Comparison of ENCODE assay signal across 21 mouse cellular contexts in genomic region chr5:101899981-101900380, GRCm38 (mm10).
DNase-seq lines count a peak whose midpoint lies in the region; ATAC-seq lines count a peak whose summit lies in the region.
"Had no signal": no experiment of that assay in that cellular context is flagged by ENCODE, and none has a peak within 500 bp of the region (broad histone marks: within the 10 kb centered on the region; RNA-seq: fewer than 3 reads in every experiment).

No protein-coding gene starts in this region.

- no peaks in the 10 kb centered on the region; the same call in 1 of the 2 replicates for H3K36me3 ChIP-seq in forebrain, embryonic 11.5 days (ENCODE audit: control insufficient read depth, insufficient read depth, low read length)

- H3K4me3 ChIP-seq in forebrain, embryonic 11.5 days (ENCODE audit: low read depth, low read length) = no peak overlapping the region
- H3K4me3 ChIP-seq: forebrain, embryonic 10.5 days; gastrocnemius, adult 2 months; hindbrain, embryonic 13.5 days; intestine, embryonic 15.5 days had no signal

- ATAC-seq in forebrain, embryonic 11.5 days (replicated peaks; ENCODE audit: low FRiP score) = no peak
- ATAC-seq: CD4-positive, CD25-positive, alpha-beta regulatory T cell, adult 4 months; forebrain, embryonic 14.5 days; forebrain, postnatal 0 days; hindbrain, embryonic 16.5 days; intestine, embryonic 15.5 days had no signal

- no peak overlapping the region for H3K27ac ChIP-seq in forebrain, embryonic 11.5 days (ENCODE audit: low read depth, low read length)
- H3K27ac ChIP-seq: forebrain, embryonic 10.5 days; gastrocnemius, adult 2 months; hindbrain, embryonic 13.5 days; intestine, embryonic 15.5 days had no signal

- H3K27me3 ChIP-seq in forebrain, embryonic 11.5 days (ENCODE audit: control insufficient read depth, insufficient read depth, low read length) = no peaks in the 10 kb centered on the region
- H3K27me3 ChIP-seq: hindbrain, embryonic 13.5 days; intestine, embryonic 15.5 days had no signal

- 93% methylated on average over 15 of the region's 15 CpGs for WGBS in forebrain, embryonic 11.5 days

- H3K4me2 ChIP-seq in forebrain, embryonic 11.5 days (ENCODE audit: low read depth, low read length, severe bottlenecking) = no peak overlapping the region
- H3K4me2 ChIP-seq: heart, embryonic 11.5 days; hindbrain, embryonic 13.5 days; intestine, embryonic 15.5 days had no signal

- H3K9ac ChIP-seq in forebrain, embryonic 11.5 days (ENCODE audit: low read length) = no peak overlapping the region
- H3K9ac ChIP-seq: forebrain, postnatal 0 days; hindbrain, embryonic 13.5 days; intestine, embryonic 15.5 days had no signal

- no peaks in the 10 kb centered on the region for H3K9me3 ChIP-seq in forebrain, embryonic 11.5 days (ENCODE audit: control insufficient read depth, low read length)
- H3K9me3 ChIP-seq: forebrain, embryonic 10.5 days; hindbrain, embryonic 13.5 days; intestine, embryonic 15.5 days had no signal

- H3K4me1 ChIP-seq in forebrain, embryonic 11.5 days (replicated peaks; ENCODE audit: control insufficient read depth, insufficient read depth, low read length) = no peaks in the 10 kb centered on the region
- H3K4me1 ChIP-seq: forebrain, embryonic 10.5 days; hindbrain, embryonic 13.5 days; intestine, embryonic 15.5 days had no signal

- DNase-seq in cerebellum, adult 18-20 months = peak; percentile 56 to 66
- no peak for DNase-seq in cerebellum, adult 8-10 months
- peak; percentile 61 for DNase-seq in cerebellum, adult 9-10 months
- peak; percentile 24 to 36 for DNase-seq in cerebellum, postnatal 14 days
- no peak for DNase-seq in forebrain, embryonic 11.5 days (ENCODE audit: low spot score)
- no peak for DNase-seq in urinary bladder, adult 2 months (ENCODE audit: low spot score)
- DNase-seq: adrenal gland, adult 2 months; adrenal gland, postnatal 14 days; forebrain, postnatal 0 days; gastrocnemius, adult 2 months; gastrocnemius, postnatal 14 days; heart, adult 11 months; kidney, adult 11 months; kidney, adult 8-10 months had no signal

Comparison
In these comparisons a context has a peak if more than half of its experiments do, and no peak if none do; other contexts are left out.
1. DNase-seq: peak in cerebellum, adult 18-20 months (2 of 2), cerebellum, adult 9-10 months (single experiment) and cerebellum, postnatal 14 days (2 of 2); none in cerebellum, adult 8-10 months (single experiment), forebrain, embryonic 11.5 days (single experiment) and urinary bladder, adult 2 months (single experiment).